Mouse (Mus musculus): ENCODE measurements around the gene Wfikkn1. TPM values are rescaled to one million over a fixed set of nuclear protein-coding genes. Genes with fewer than 3 reads are reported as not detected.
A peak's percentile ranks its signal among the peaks of the same experiment; 100 is the strongest.

The Wfikkn1 gene
- polyA plus RNA-seq, 1 experiment from 2014 or later = 0.34 TPM

- H3K4me3 ChIP-seq (ENCODE audit: low read length) = peak overlapping the region; percentile 74; the same call in 1 of the 2 replicates
Measured at GRCm38 (mm10) chr17:25830806-25831431, 49.7 kb downstream of the Wfikkn1 start.

GRCm38 (mm10) chr17:25830200-25830753, 50.4 kb downstream of the Wfikkn1 start:
- Histone ChIP-seq H3K4me1 (ENCODE audit: control insufficient read depth, insufficient read depth, low read depth, low read length) (peaks cover 63% of the 10 kb centered on the region), H3K9ac (ENCODE audit: low read depth, low read length) (no peak overlapping the region), H3K27ac (ENCODE audit: low read depth, low read length) (no peak overlapping the region), H3K9me3 (ENCODE audit: control insufficient read depth, low read length) (no peaks in the 10 kb centered on the region), H3K36me3 (ENCODE audit: control insufficient read depth, insufficient read depth, low read length) (peaks cover 21% of the 10 kb centered on the region), H3K4me2 (ENCODE audit: low read length) (peak overlapping the region; percentile 69), H3K27me3 (replicated peaks; ENCODE audit: control insufficient read depth, insufficient read depth, low read length) (no peaks in the 10 kb centered on the region), H3K4me3 (ENCODE audit: low read length) (peak overlapping the region; percentile 63)
- ATAC-seq = no peak
- WGBS = 80% methylated on average over 4 of the region's 4 CpGs

More at GRCm38 (mm10) chr17:25830806-25831431, 49.7 kb downstream of the Wfikkn1 start:
- no peak for ATAC-seq
- 85% methylated on average over 14 of the region's 14 CpGs for WGBS
- peaks cover 24% of the 10 kb centered on the region for H3K36me3 ChIP-seq (ENCODE audit: control insufficient read depth, insufficient read depth, low read length)
- H3K27me3 ChIP-seq (replicated peaks; ENCODE audit: control insufficient read depth, insufficient read depth, low read length) = no peaks in the 10 kb centered on the region
- no peak overlapping the region for H3K27ac ChIP-seq (ENCODE audit: low read depth, low read length)
- peak overlapping the region; percentile 78 for H3K4me2 ChIP-seq (ENCODE audit: low read length)
- peaks cover 67% of the 10 kb centered on the region for H3K4me1 ChIP-seq (ENCODE audit: control insufficient read depth, insufficient read depth, low read depth, low read length)
- H3K9me3 ChIP-seq (ENCODE audit: control insufficient read depth, low read length) = no peaks in the 10 kb centered on the region
- H3K9ac ChIP-seq (ENCODE audit: low read depth, low read length) = no peak overlapping the region

- no peaks in the 10 kb centered on the region for H3K9me3 ChIP-seq (ENCODE audit: control insufficient read depth, low read length)
- peak overlapping the region; percentile 92 for H3K27ac ChIP-seq (ENCODE audit: low read depth, low read length)
- H3K27me3 ChIP-seq (replicated peaks; ENCODE audit: control insufficient read depth, insufficient read depth, low read length) = no peaks in the 10 kb centered on the region
- peak overlapping the region; percentile 69 for H3K4me2 ChIP-seq (ENCODE audit: low read length)
- ATAC-seq = no peak
- H3K4me3 ChIP-seq (ENCODE audit: low read length) = peak overlapping the region; percentile 63
- 47% methylated on average over 8 of the region's 8 CpGs for WGBS
- peak overlapping the region; percentile 81 for H3K9ac ChIP-seq (ENCODE audit: low read depth, low read length)
- peaks cover 21% of the 10 kb centered on the region for H3K36me3 ChIP-seq (ENCODE audit: control insufficient read depth, insufficient read depth, low read length)
- H3K4me1 ChIP-seq (ENCODE audit: control insufficient read depth, insufficient read depth, low read depth, low read length) = peaks cover 63% of the 10 kb centered on the region
Measured at GRCm38 (mm10) chr17:25829558-25830017, 51.1 kb downstream of the Wfikkn1 start.

GRCm38 (mm10) chr17:25828712-25829557, 51.7 kb downstream of the Wfikkn1 start, which contains the start of gene Jmjd8:
Gene Jmjd8 (plus strand): TSS chr17:25828867.
- ATAC-seq = peak; percentile 62
- 1% methylated on average over 32 of the region's 32 CpGs for WGBS
- Histone ChIP-seq H3K36me3 (ENCODE audit: control insufficient read depth, insufficient read depth, low read length) (peaks cover 21% of the 10 kb centered on the region), H3K4me1 (ENCODE audit: control insufficient read depth, insufficient read depth, low read depth, low read length) (peaks cover 63% of the 10 kb centered on the region), H3K27ac (ENCODE audit: low read depth, low read length) (peak within 1 kb of the TSS; percentile 92), H3K9me3 (ENCODE audit: control insufficient read depth, low read length) (no peaks in the 10 kb centered on the region), H3K27me3 (replicated peaks; ENCODE audit: control insufficient read depth, insufficient read depth, low read length) (no peaks in the 10 kb centered on the region), H3K4me2 (ENCODE audit: low read length) (peak within 1 kb of the TSS; percentile 69), H3K4me3 (ENCODE audit: low read length) (peak within 1 kb of the TSS; percentile 63), H3K9ac (ENCODE audit: low read depth, low read length) (peak within 1 kb of the TSS; percentile 81)

- Histone ChIP-seq H3K27me3 (replicated peaks; ENCODE audit: control insufficient read depth, insufficient read depth, low read length) (no peaks in the 10 kb centered on the region), H3K9me3 (ENCODE audit: control insufficient read depth, low read length) (no peaks in the 10 kb centered on the region), H3K27ac (ENCODE audit: low read depth, low read length) (peak overlapping the region; percentile 92), H3K9ac (ENCODE audit: low read depth, low read length) (peak overlapping the region; percentile 81), H3K36me3 (ENCODE audit: control insufficient read depth, insufficient read depth, low read length) (peaks cover 21% of the 10 kb centered on the region), H3K4me3 (ENCODE audit: low read length) (peak overlapping the region; percentile 63), H3K4me2 (ENCODE audit: low read length) (peak overlapping the region; percentile 69), H3K4me1 (ENCODE audit: control insufficient read depth, insufficient read depth, low read depth, low read length) (peaks cover 62% of the 10 kb centered on the region)
- ATAC-seq = no peak
- 83% methylated on average over 8 of the region's 8 CpGs for WGBS
Measured at GRCm38 (mm10) chr17:25828223-25828594, 52.4 kb downstream of the Wfikkn1 start.

Small RNA genes lying within 50 kb of the gene (microRNA-seq; reads per million reads assigned to microRNA genes)
- gene Mir3082 = not detected

Other genes starting within 250 kb of the Wfikkn1 start
- gene Gng13, start 163.7 kb downstream of the Wfikkn1 start, polyA plus RNA-seq (2015; fragmentation: Nextera tagmentation; extraction: Ambion mirVana) = 5.5 and 11.3 TPM in 2 replicates
- gene Chtf18, start 153.4 kb downstream of the Wfikkn1 start, polyA plus RNA-seq (2015; fragmentation: Nextera tagmentation; extraction: Ambion mirVana) = 6.4 and 7.4 TPM in 2 replicates
- 32.9 and 33.0 TPM in 2 replicates for gene Rpusd1, start 153.2 kb downstream of the Wfikkn1 start, polyA plus RNA-seq (2015; fragmentation: Nextera tagmentation; extraction: Ambion mirVana)
- gene Mslnl, start 144.8 kb downstream of the Wfikkn1 start, polyA plus RNA-seq (2015; fragmentation: Nextera tagmentation; extraction: Ambion mirVana) = not detected in 2 replicates
- gene Msln, start 126.5 kb downstream of the Wfikkn1 start, polyA plus RNA-seq (2015; fragmentation: Nextera tagmentation; extraction: Ambion mirVana) = 0.52 and 0.76 TPM in 2 replicates
- gene Narfl, start 107.1 kb downstream of the Wfikkn1 start, polyA plus RNA-seq (2015; fragmentation: Nextera tagmentation; extraction: Ambion mirVana) = 29.9 and 30.4 TPM in 2 replicates
- 149 and 169 TPM in 2 replicates for gene Haghl, start 95.2 kb downstream of the Wfikkn1 start, polyA plus RNA-seq (2015; fragmentation: Nextera tagmentation; extraction: Ambion mirVana)
- gene Ccdc78, start 94.3 kb downstream of the Wfikkn1 start, polyA plus RNA-seq (2015; fragmentation: Nextera tagmentation; extraction: Ambion mirVana) = 0.21 and 0.28 TPM in 2 replicates
- gene Fam173a, start 88.0 kb downstream of the Wfikkn1 start, polyA plus RNA-seq (2015; fragmentation: Nextera tagmentation; extraction: Ambion mirVana) = 99.9 and 103 TPM in 2 replicates
- 1.6 and 2.2 TPM in 2 replicates for gene AC134908.4, start 85.2 kb downstream of the Wfikkn1 start, polyA plus RNA-seq (2015; fragmentation: Nextera tagmentation; extraction: Ambion mirVana)
- 79.4 and 88.8 TPM in 2 replicates for gene Metrn, start 83.7 kb downstream of the Wfikkn1 start, polyA plus RNA-seq (2015; fragmentation: Nextera tagmentation; extraction: Ambion mirVana)
- 38.1 and 43.0 TPM in 2 replicates for gene Fbxl16, start 71.8 kb downstream of the Wfikkn1 start, polyA plus RNA-seq (2015; fragmentation: Nextera tagmentation; extraction: Ambion mirVana)
- 29.7 and 32.7 TPM in 2 replicates for gene Wdr24, start 57.2 kb downstream of the Wfikkn1 start, polyA plus RNA-seq (2015; fragmentation: Nextera tagmentation; extraction: Ambion mirVana)
- 51.0 and 55.4 TPM in 2 replicates for gene Jmjd8, start 52.0 kb downstream of the Wfikkn1 start, polyA plus RNA-seq (2015; fragmentation: Nextera tagmentation; extraction: Ambion mirVana)
- 397 and 428 TPM in 2 replicates for gene Stub1, start 47.5 kb downstream of the Wfikkn1 start, polyA plus RNA-seq (2015; fragmentation: Nextera tagmentation; extraction: Ambion mirVana)
- gene Rhbdl1, start 43.6 kb downstream of the Wfikkn1 start, polyA plus RNA-seq (2015; fragmentation: Nextera tagmentation; extraction: Ambion mirVana) = 61.6 and 73.4 TPM in 2 replicates
- 14.8 and 15.4 TPM in 2 replicates for gene Gm20683, start 39.1 kb downstream of the Wfikkn1 start, polyA plus RNA-seq (2015; fragmentation: Nextera tagmentation; extraction: Ambion mirVana)
- gene Rhot2, start 36.0 kb downstream of the Wfikkn1 start, polyA plus RNA-seq (2015; fragmentation: Nextera tagmentation; extraction: Ambion mirVana) = 16.9 and 20.3 TPM in 2 replicates
- gene Wdr90, start 19.4 kb downstream of the Wfikkn1 start, polyA plus RNA-seq (2015; fragmentation: Nextera tagmentation; extraction: Ambion mirVana) = 13.1 and 16.2 TPM in 2 replicates
- gene Mcrip2, start 12.1 kb downstream of the Wfikkn1 start, polyA plus RNA-seq (2015; fragmentation: Nextera tagmentation; extraction: Ambion mirVana) = 34.1 and 38.9 TPM in 2 replicates
- 63.4 and 67.5 TPM in 2 replicates for gene Mettl26, start 5.8 kb downstream of the Wfikkn1 start, polyA plus RNA-seq (2015; fragmentation: Nextera tagmentation; extraction: Ambion mirVana)
- gene Rab40c, start 38.9 kb upstream of the Wfikkn1 start, polyA plus RNA-seq (2015; fragmentation: Nextera tagmentation; extraction: Ambion mirVana) = 49.5 and 50.8 TPM in 2 replicates
- gene Pigq, start 64.1 kb upstream of the Wfikkn1 start, polyA plus RNA-seq (2015; fragmentation: Nextera tagmentation; extraction: Ambion mirVana) = 83.1 and 90.5 TPM in 2 replicates
- 0.19 and 0.52 TPM in 2 replicates for gene Nhlrc4, start 64.1 kb upstream of the Wfikkn1 start, polyA plus RNA-seq (2015; fragmentation: Nextera tagmentation; extraction: Ambion mirVana)
- 3.9 and 4.7 TPM in 2 replicates for gene A930017K11Rik, start 71.7 kb upstream of the Wfikkn1 start, polyA plus RNA-seq (2015; fragmentation: Nextera tagmentation; extraction: Ambion mirVana)
- 20.6 and 25.5 TPM in 2 replicates for gene Capn15, start 104.9 kb upstream of the Wfikkn1 start, polyA plus RNA-seq (2015; fragmentation: Nextera tagmentation; extraction: Ambion mirVana)
- gene Rab11fip3, start 188.7 kb upstream of the Wfikkn1 start, polyA plus RNA-seq (2015; fragmentation: Nextera tagmentation; extraction: Ambion mirVana) = 12.8 and 23.0 TPM in 2 replicates
- 45.6 and 45.7 TPM in 2 replicates for gene Decr2, start 209.5 kb upstream of the Wfikkn1 start, polyA plus RNA-seq (2015; fragmentation: Nextera tagmentation; extraction: Ambion mirVana)
- 22.9 and 23.2 TPM in 2 replicates for gene Nme4, start 214.7 kb upstream of the Wfikkn1 start, polyA plus RNA-seq (2015; fragmentation: Nextera tagmentation; extraction: Ambion mirVana)
- 4.0 and 4.2 TPM in 2 replicates for gene Tmem8, start 232.4 kb upstream of the Wfikkn1 start, polyA plus RNA-seq (2015; fragmentation: Nextera tagmentation; extraction: Ambion mirVana)
- 188 and 195 TPM in 2 replicates for gene Mrpl28, start 242.6 kb upstream of the Wfikkn1 start, polyA plus RNA-seq (2015; fragmentation: Nextera tagmentation; extraction: Ambion mirVana)